In genomic region chr11:54478414-54478813, GRCm38 (mm10) we compare ENCODE assay signal across 11 mouse cellular contexts. TPM values are rescaled to one million over a fixed set of nuclear protein-coding genes. Genes with fewer than 3 reads are reported as not detected.
DNase-seq lines count a peak whose midpoint lies in the region; ATAC-seq and TF ChIP-seq lines count a peak whose summit lies in the region.
"Had no signal": no experiment of that assay in that cellular context is flagged by ENCODE, and none has a peak within 500 bp of the region (broad histone marks: within the 10 kb centered on the region; RNA-seq: fewer than 3 reads in every experiment).

No protein-coding gene starts in this region.

- H3K4me3 ChIP-seq in liver, adult 2 months (ENCODE audit: insufficient read depth, low read depth, low read length) = no peak overlapping the region
- no peak overlapping the region for H3K4me3 ChIP-seq in liver, embryonic 12.5 days
- H3K4me3 ChIP-seq in heart, embryonic 10.5 days = no peak overlapping the region
- H3K4me3 ChIP-seq: embryonic facial prominence, embryonic 13.5 days; limb, embryonic 12.5 days; neural tube, embryonic 13.5 days had no signal

- H3K9ac ChIP-seq in liver, adult 2 months (ENCODE audit: low read depth, low read length) = no peak overlapping the region
- H3K9ac ChIP-seq in liver, embryonic 12.5 days = no peak overlapping the region
- H3K9ac ChIP-seq: embryonic facial prominence, embryonic 13.5 days; limb, embryonic 12.5 days; neural tube, embryonic 13.5 days had no signal

- TF ChIP-seq CTCF in liver, adult 2 months (IDR thresholded peaks at IDR 0.05; ENCODE audit: low read depth, low read length) = peak; percentile 64

- peaks cover 28% of the 10 kb centered on the region for H3K36me3 ChIP-seq in liver, adult 2 months (ENCODE audit: control insufficient read depth, insufficient read depth, low read length)
- H3K36me3 ChIP-seq in liver, embryonic 12.5 days = peaks cover 26% of the 10 kb centered on the region
- peaks cover 3% of the 10 kb centered on the region; the same call in 1 of the 2 replicates for H3K36me3 ChIP-seq in splenic B cell, adult 2 months (ENCODE audit: control insufficient read depth, insufficient read depth, low read length, poor library complexity, severe bottlenecking)
- peaks cover 25% of the 10 kb centered on the region; the same call in 1 of the 2 replicates for H3K36me3 ChIP-seq in heart, embryonic 10.5 days

- ATAC-seq in liver, embryonic 12.5 days = no peak

- H3K4me2 ChIP-seq in liver, embryonic 12.5 days = no peak overlapping the region
- H3K4me2 ChIP-seq: embryonic facial prominence, embryonic 13.5 days; limb, embryonic 12.5 days; neural tube, embryonic 13.5 days had no signal

- H3K79me2 ChIP-seq in liver, adult 2 months (ENCODE audit: control insufficient read depth, insufficient read depth, low read length) = 0 out of 2 replicates have a peak, but pooled peaks cover 2% of the 10 kb centered on the region

- DNase-seq in adrenal gland, postnatal 10 days = peak; percentile 13
- DNase-seq in adrenal gland, adult 8-10 months = no peak
- peak; percentile 41 for DNase-seq in liver, adult 2 months (ENCODE audit: extremely low read depth, low read depth, low spot score)
- peak; percentile 14 for DNase-seq in c-Kit-positive CD71-positive TER-119-negative erythroid progenitor cells, embryonic 14.5 days (ENCODE audit: low read depth)
- peak; percentile 75 for DNase-seq in splenic B cell, adult 2 months (ENCODE audit: low read depth, low spot score)
- DNase-seq in heart, embryonic 10.5 days (ENCODE audit: low spot score) = no peak
- no peak for DNase-seq in layer of hippocampus, adult 9-10 months (ENCODE audit: low spot score)

- 91% methylated on average over 1 of the region's 1 CpGs for WGBS in liver, adult 2 months
- WGBS in liver, embryonic 12.5 days (ENCODE audit: insufficient replicate concordance) = 72% methylated on average over 1 of the region's 1 CpGs
- 87% methylated on average over 1 of the region's 1 CpGs for WGBS in heart, embryonic 10.5 days

- H3K27me3 ChIP-seq in liver, adult 2 months (ENCODE audit: control insufficient read depth, insufficient read depth, low read length) = no peaks in the 10 kb centered on the region
- no peaks in the 10 kb centered on the region for H3K27me3 ChIP-seq in liver, embryonic 12.5 days (replicated peaks)
- no peaks in the 10 kb centered on the region for H3K27me3 ChIP-seq in splenic B cell, adult 2 months (ENCODE audit: control insufficient read depth, insufficient read depth, low read length, poor library complexity, severe bottlenecking)
- no peaks in the 10 kb centered on the region for H3K27me3 ChIP-seq in heart, embryonic 10.5 days (ENCODE audit: insufficient read depth, poor library complexity, severe bottlenecking)
- H3K27me3 ChIP-seq: embryonic facial prominence, embryonic 13.5 days; limb, embryonic 12.5 days; neural tube, embryonic 13.5 days had no signal

- no peak for TF ChIP-seq POLR2A in liver, adult 2 months (IDR thresholded peaks at IDR 0.05; ENCODE audit: extremely low read depth, insufficient read depth, low read length)

- H3K4me1 ChIP-seq in liver, adult 2 months (ENCODE audit: control insufficient read depth, insufficient read depth, low read length) = no peaks in the 10 kb centered on the region
- no peaks in the 10 kb centered on the region for H3K4me1 ChIP-seq in liver, embryonic 12.5 days
- no peaks in the 10 kb centered on the region for H3K4me1 ChIP-seq in heart, embryonic 10.5 days
- H3K4me1 ChIP-seq: embryonic facial prominence, embryonic 13.5 days; limb, embryonic 12.5 days; neural tube, embryonic 13.5 days had no signal

- H3K9me3 ChIP-seq in liver, embryonic 12.5 days (replicated peaks) = no peaks in the 10 kb centered on the region
- H3K9me3 ChIP-seq in heart, embryonic 10.5 days = no peaks in the 10 kb centered on the region
- H3K9me3 ChIP-seq: limb, embryonic 12.5 days; neural tube, embryonic 13.5 days had no signal

- H3K27ac ChIP-seq in liver, adult 2 months (replicated peaks; ENCODE audit: insufficient read depth, low read depth, low read length) = no peak overlapping the region
- no peak overlapping the region for H3K27ac ChIP-seq in liver, embryonic 12.5 days
- no peak overlapping the region for H3K27ac ChIP-seq in heart, embryonic 10.5 days
- H3K27ac ChIP-seq: embryonic facial prominence, embryonic 13.5 days; limb, embryonic 12.5 days; neural tube, embryonic 13.5 days had no signal

RNA-seq across cellular contexts. Expression of gene Fnip1, which starts 40.4 kb away (rescaled TPM):
- total RNA-seq in adrenal gland, postnatal 10 days (2021) = 10 to 100 TPM; 26.1 to 27.4 TPM
- 10 to 100 TPM; 26.4 to 34.7 (median 30.6) TPM for total RNA-seq in adrenal gland, adult 8-10 months (2022)
- 38.1 and 42.5 TPM in 2 replicates for total RNA-seq in liver, adult 2 months (2014; rRNA removed)
- polyA plus RNA-seq in liver, adult 2 months (2012; rRNA removed) = 2.3 and 2.5 TPM in 2 replicates
- polyA plus RNA-seq in liver, embryonic 12.5 days (2016; fragmentation: Nextera tagmentation; extraction: Ambion mirVana) = 5.5 and 5.9 TPM in 2 replicates
- polyA plus RNA-seq in heart, embryonic 10.5 days (2016; fragmentation: Nextera tagmentation; extraction: Ambion mirVana) = 7.4 and 8.1 TPM in 2 replicates

RNA-seq across cellular contexts. Expression of gene Rapgef6, which starts 44.2 kb away (rescaled TPM):
- total RNA-seq in adrenal gland, postnatal 10 days (2021) = 10 to 100 TPM; 24.9 to 28.0 TPM
- 10 to 100 TPM; 26.5 to 40.6 (median 34.5) TPM for total RNA-seq in adrenal gland, adult 8-10 months (2022)
- total RNA-seq in liver, adult 2 months (2014; rRNA removed) = 13.2 and 14.1 TPM in 2 replicates
- polyA plus RNA-seq in liver, adult 2 months (2012; rRNA removed) = 7.1 and 8.7 TPM in 2 replicates
- 27.1 and 27.9 TPM in 2 replicates for polyA plus RNA-seq in liver, embryonic 12.5 days (2016; fragmentation: Nextera tagmentation; extraction: Ambion mirVana)
- polyA plus RNA-seq in heart, embryonic 10.5 days (2016; fragmentation: Nextera tagmentation; extraction: Ambion mirVana) = 26.3 and 26.6 TPM in 2 replicates

Comparison
In these comparisons a context has a peak if more than half of its experiments do, and no peak if none do; other contexts are left out.
1. DNase-seq: peak in adrenal gland, postnatal 10 days (single experiment), liver, adult 2 months (single experiment), c-Kit-positive CD71-positive TER-119-negative erythroid progenitor cells, embryonic 14.5 days (single experiment) and splenic B cell, adult 2 months (single experiment); none in adrenal gland, adult 8-10 months (single experiment), heart, embryonic 10.5 days (single experiment) and layer of hippocampus, adult 9-10 months (single experiment).